Mouse (Mus musculus): ENCODE measurements around the gene Ccdc144b. TPM values are rescaled to one million over a fixed set of nuclear protein-coding genes. Genes with fewer than 3 reads are reported as not detected.

Gene Ccdc144b
- polyA plus RNA-seq, 1 experiment from 2014 or later: not detected

Other genes with a start within 250 kb of the Ccdc144b start
- 82.0 and 86.8 TPM in 2 replicates for gene Dcun1d1, start 116.1 kb downstream of the Ccdc144b start, polyA plus RNA-seq (2015; fragmentation: Nextera tagmentation; extraction: Ambion mirVana)
- gene Mccc1, start 52.9 kb downstream of the Ccdc144b start, polyA plus RNA-seq (2015; fragmentation: Nextera tagmentation; extraction: Ambion mirVana): 15.3 and 16.0 TPM in 2 replicates
- gene Acad9, start 12.4 kb upstream of the Ccdc144b start, polyA plus RNA-seq (2015; fragmentation: Nextera tagmentation; extraction: Ambion mirVana): 27.3 and 27.7 TPM in 2 replicates
- gene D3Ertd254e, start 97.5 kb upstream of the Ccdc144b start, polyA plus RNA-seq (2015; fragmentation: Nextera tagmentation; extraction: Ambion mirVana): 0.83 and 0.96 TPM in 2 replicates
- gene Qrfpr, start 168.8 kb upstream of the Ccdc144b start, polyA plus RNA-seq (2015; fragmentation: Nextera tagmentation; extraction: Ambion mirVana): not detected in 2 replicates

Data from liver, embryonic 16.5 days (tissue).